Mouse (Mus musculus) embryo, embryonic 9.5 days (tissue): Measurements from ENCODE around the gene Pum2.
"Not testable (repeated sequence)": the region's sequence is repeated elsewhere in the genome, so short reads cannot be mapped to it uniquely, and the experiment has no call there.

ENCODE experiments used
- DNase-seq: peaks from one replicate; pipeline ENCODE4 v3.0.0-alpha.2; 2017; ENCODE audit errors: extremely low spot score

Pum2 gene

DNA sequence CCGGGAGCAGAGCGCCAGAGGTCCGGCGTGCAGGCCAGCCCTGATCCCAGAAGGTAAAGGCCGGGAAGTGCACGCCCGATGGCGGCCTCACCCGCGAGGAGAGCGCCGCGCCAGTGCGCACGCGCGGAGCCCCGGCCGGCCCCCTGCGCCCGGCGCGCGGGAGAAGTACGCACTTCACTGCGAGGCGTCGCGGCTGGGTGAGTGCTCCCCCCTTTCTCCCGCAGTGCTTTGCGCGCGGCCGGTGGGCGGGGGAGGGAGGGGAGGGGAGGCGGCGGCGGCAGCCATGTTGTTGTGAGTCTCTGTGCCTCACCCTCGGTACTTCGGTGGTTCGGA lies at the start of gene Pum2:
Pum2 (plus strand) TSS at position 161 of the 333 bp plus-strand sequence.
- DNase-seq, result peak; percentile 98

DNA sequence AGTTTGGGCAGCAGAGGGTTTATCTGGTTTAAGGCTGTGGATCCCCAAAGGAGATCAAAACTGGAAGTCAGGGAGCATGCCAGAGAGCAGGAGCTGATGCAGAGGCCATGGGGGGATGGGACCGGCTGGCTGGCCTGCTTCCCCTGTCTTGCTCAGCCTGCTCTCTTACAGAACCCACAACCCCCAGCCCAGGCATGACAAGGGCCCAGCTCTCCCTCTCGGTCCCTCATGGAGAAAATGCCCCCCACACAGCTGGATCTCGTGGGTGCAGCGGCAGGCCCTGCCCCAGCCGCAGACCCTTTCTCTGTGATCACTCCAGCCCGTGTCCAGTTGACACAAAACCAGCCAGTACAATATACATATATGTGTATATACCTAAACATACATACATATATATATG lies 44.4 kb upstream of the Pum2 start:
- DNase-seq, result no peak

- DNase-seq, result no peak
Measured at GRCm38 (mm10) chr12:8631691-8632090, 42.2 kb upstream of the Pum2 start.

GRCm38 (mm10) chr12:8632737-8633365 lies 41.1 kb upstream of the Pum2 start:
- DNase-seq, result no peak

- DNase-seq, result no peak
Measured at GRCm38 (mm10) chr12:8634306-8634705, 39.6 kb upstream of the Pum2 start.

- DNase-seq, result no peak
Measured at GRCm38 (mm10) chr12:8635546-8635945, 38.4 kb upstream of the Pum2 start.

DNA sequence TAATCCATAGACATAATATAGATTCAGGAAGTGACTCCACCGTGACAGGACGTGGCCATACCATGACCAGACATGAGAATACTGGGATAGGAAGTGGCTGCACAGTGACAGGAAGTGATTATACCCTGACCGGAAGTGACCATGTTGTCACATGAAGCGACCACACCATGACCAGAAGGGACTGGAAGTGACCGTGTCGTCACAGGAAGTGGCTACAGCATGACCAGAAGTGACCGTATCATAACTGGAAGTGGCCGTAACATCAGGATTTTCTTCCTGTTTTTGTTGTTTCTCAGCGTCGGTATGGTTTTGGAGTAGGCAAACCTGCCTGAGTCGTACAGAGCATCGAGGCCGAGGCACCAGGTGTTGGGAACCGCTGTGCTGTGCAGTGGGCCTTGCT lies 37.0 kb upstream of the Pum2 start:
- DNase-seq, result no peak

DNA sequence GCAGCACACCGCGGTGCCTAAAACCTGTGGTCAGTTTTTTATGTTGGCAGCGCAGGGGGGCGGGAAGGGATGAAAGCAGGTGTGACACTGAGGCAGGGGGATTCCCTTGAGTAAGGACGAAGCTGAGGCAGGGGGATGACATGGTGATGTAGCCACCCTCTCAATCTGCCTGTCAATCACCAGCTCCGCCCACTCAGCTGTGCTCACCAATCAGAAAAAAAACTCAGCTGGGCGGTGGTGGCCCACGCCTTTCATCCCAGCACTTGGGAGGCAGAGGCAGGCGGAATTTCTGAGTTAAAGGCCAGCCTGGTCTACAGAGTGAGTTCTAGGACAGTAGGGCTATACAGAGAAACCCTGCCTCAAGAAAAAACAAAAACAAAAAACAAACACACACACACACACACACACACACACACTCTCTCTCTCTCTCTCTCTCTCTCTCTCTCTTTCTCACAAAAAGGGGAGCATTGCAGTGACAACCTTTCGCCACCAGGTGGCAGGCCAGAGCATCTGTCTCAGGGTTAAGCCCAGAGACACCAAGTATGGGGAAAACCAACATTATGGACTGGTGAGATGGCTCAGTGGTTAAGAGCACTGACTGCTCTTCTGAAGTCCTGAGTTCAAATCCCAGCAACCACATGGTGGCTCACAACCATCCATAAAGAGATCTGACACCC lies 35.4 kb upstream of the Pum2 start:
- peak; percentile 70 for DNase-seq

DNA sequence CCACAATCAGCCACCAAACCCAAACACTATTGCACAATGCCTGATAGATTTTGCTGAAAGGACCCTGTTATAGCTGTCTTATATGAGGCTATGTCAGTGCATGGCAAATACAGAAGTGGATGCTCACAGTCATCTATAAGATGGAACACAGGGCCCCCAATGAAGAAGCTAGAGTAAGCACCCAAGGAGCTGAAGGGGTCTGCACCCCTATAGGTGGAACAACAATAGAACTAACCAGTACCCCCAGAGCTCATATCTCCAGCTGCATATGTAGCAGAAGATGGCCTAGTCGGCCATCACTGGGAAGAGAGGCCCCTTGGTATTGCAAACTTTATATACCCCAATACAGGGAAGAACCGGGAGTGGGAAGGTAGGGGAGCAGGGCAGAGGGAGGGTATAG lies 33.7 kb upstream of the Pum2 start:
- DNase-seq, result not testable (repeated sequence)

GRCm38 (mm10) chr12:8640711-8641424 lies 33.1 kb upstream of the Pum2 start:
- peak; percentile 97 for DNase-seq

DNA sequence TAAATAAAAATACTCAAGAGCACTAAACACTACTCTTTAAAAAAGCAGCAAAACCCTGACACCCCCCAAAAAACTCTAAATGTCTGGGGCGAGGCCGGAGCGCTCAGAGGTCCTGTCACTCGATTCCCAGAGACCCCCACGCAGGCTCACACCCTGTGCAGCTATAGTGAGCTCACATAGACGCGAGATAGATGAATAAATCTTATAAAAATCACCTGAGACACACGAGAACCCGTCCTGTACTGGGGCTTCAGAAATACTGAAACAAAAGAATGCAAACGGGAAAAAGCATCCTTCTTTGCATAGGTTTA lies 32.6 kb upstream of the Pum2 start:
- no peak for DNase-seq

DNA sequence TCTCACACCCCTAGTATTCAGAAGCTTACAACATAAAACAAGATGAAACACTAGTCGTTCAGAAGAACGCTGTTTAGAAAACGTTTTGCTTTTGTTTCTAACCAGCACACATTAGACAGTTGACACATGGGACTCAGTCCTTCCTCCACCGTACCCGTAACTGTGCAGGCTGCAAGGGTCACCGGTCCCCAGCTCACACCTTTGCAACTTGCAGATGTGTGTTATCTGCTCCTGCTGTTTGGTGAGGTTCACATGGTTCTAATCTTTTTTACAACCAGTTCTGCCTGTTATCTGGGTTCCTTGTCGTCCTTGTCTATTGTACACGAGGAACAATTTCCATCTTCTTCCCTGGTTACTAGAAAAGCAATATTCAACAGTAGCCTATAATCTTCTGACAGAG lies 25.7 kb upstream of the Pum2 start:
- not testable (repeated sequence) for DNase-seq

DNA sequence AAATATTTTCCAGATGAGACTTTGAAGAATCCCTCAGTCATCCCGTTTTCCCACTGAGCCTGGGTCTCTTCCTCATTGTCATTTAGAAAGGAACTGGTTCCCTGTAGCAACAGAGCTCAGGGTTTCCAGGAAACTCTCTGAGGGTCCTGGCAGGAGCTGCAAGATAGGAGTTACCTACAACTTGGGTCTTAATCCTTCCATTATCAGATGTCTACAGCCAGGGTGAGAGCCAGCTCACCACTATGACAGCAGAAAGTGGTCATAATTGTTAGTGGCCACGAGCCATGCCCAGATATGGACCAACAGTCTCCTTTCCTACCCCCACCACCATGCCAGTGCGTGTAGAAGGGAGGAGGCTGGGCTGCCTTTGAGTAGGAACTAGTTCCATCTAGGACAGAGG lies 23.9 kb upstream of the Pum2 start:
- not testable (repeated sequence) for DNase-seq

DNA sequence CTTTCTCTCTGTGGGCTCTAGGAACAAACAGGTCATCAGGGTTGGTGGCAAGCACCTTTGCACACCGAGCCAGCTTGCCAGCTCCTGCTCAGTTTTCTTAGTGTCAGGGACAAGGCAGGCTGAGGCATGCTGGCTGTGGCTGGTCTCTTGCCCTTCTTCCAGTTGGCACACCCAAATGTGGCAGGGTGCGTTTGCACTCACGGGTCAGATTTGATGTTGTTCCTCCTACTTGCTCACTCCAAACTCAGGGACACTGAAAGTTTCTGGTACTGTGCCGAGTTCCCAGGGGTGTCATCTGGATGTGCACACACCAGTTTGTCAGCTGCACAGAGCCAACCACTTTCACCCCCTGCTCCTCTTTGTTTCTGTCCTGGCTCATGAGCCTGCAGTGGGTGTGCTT lies 17.3 kb upstream of the Pum2 start:
- DNase-seq, result no peak

DNA sequence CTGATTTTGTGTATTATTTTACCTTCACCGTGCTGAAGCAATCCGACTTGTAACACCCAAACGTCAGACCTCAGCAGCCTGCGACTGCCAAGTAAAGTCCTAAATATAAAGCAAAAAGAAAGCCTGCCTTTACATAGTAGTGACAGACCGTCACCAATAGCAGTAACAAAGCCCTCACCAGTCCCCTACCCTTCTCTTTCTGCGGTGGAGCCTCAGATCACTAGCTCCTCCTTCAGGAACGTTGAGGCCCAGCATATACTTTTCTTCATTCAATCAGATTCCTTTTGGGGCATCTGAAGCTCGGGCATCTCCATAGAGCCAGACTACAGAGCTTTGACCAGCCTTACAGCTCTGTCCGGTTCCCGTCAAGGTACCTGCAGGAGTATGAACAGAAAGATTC lies 16.8 kb upstream of the Pum2 start:
- no peak for DNase-seq

DNA sequence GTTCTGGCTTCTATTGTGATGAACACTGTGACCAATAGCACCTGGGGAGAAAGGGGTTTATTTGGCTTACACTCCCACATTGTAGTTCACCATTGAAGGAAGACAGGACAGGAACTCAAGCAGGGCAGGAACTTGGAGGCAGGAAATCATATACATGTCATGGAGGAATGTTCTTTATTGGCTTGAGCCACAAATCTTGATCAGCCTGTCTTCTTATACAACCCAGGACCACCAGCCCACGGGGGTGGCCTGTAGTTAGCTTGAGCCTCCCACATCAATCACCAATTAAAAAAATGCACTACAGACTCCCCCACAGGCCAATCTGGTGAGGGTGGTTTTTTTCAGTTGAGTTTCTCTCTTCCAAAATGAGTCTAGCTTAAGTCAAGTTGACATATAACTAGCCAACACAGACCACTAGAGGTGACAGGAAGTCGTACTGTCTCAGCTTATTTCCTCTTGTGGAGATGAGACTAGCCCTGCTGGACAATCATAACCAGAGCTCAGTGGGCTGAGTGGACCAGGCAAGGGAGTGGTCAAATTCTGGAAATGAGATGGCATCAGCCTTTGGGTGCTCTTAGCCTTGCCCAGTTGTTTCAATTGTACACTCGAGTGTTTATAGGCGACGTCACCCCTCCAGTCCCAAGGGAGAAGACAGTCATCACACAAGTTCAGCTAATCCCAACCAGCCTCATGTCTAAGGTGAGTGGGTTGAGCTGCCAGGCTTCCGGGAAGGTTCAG lies 16.1 kb upstream of the Pum2 start:
- DNase-seq, result no peak

- no peak for DNase-seq
Measured at GRCm38 (mm10) chr12:8659406-8660279, 14.3 kb upstream of the Pum2 start.

DNA sequence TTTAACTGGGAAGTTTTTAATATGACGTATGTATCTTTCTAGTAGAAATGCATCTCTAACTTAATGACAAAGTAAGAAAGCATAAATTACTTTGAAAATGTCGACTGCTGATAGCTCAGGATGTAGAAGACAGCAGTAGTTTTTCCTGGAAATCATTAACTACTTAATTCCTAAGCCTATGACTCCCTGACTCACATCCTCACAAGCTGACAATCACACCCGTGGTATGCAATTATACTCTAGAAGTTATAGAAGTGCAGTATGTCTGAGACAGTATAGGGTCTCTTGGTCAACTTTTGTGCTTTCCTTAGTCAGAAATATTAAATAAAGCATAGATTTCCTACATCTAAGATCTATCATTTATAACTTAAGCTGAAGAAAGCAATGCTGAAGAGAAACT lies 12.2 kb upstream of the Pum2 start:
- no peak for DNase-seq

- no peak for DNase-seq
Measured at GRCm38 (mm10) chr12:8662175-8662574, 11.8 kb upstream of the Pum2 start.

- no peak for DNase-seq
Measured at GRCm38 (mm10) chr12:8662721-8663120, 11.2 kb upstream of the Pum2 start.

DNA sequence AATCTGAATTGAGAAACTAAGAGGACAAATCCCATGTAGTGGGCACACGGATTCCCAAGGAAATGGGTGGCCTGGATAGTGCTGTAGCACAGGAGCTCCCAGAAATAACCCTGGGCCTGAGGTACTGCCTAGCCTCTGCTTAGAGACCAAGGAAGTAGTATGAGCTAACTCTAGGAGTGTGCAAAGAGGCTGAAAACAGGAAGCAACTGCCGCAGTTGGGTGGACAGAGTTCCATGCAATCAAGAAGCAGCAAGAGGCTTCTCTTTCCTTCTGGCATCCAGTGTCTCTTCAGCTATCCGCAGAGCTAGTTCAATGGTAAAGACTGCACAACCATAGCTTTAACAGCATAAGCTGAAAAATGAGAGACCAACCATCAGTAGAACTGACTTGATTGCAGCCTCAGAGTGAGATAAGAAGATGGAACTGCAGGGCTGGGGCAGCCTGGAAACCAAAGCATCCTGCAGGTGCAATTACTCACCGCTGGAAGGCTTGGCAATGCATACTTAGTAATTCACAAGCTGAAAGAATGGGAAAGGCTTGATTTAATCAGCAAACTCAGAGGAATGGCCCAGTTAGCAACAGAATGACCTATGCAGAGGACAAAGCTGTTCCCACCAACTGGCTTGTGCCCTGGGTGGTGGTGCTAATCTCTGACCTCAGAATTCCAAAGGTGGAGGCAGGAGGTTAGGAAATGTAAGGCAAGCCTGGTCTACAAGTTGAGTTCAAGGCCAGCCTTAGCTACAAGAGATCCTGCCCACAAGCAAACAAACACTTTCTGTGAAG lies 6.3 kb upstream of the Pum2 start:
- no peak for DNase-seq
